Mouse (Mus musculus) skeletal muscle tissue, postnatal 0 days (tissue): ENCODE measurements around the gene Samd15. TPM values are rescaled to one million over a fixed set of nuclear protein-coding genes. Genes with fewer than 3 reads are reported as not detected.

Source experiments
- polyA plus RNA-seq: library from polyadenylated mRNA; unstranded; fragments of >200 nt; fragmentation: Nextera tagmentation; extraction: Ambion mirVana; gene quantifications from 2 replicates; pipeline ENCODE4 v1.2.1, GENCODE M21; 2015

Samd15 gene
- 0.37 and 0.66 TPM in 2 replicates for polyA plus RNA-seq

GRCm38 (mm10) chr12:87199206-87199972 lies at the start of gene Samd15:
Samd15 (plus strand) TSS chr12:87199723.

GRCm38 (mm10) chr12:87199973-87200586 lies 557 bp downstream of the Samd15 start, which contains the start of gene Tmed8:
Tmed8 (minus strand) TSS chr12:87200454.

GRCm38 (mm10) chr12:87238632-87239031 lies 39.1 kb downstream of the Samd15 start, which contains the start of gene Noxred1:
Noxred1 (minus strand) TSS chr12:87238732.

Other genes starting within 250 kb of the Samd15 start
- gene Zdhhc22, start 209.3 kb upstream of the Samd15 start, polyA plus RNA-seq = not detected in 2 replicates
- not detected in 2 replicates for gene Tmem63c, start 178.4 kb upstream of the Samd15 start, polyA plus RNA-seq
- 0.15 TPM in 1 of 2 replicates, not detected in the other for gene Ngb, start 97.2 kb upstream of the Samd15 start, polyA plus RNA-seq
- 41.7 and 92.4 TPM in 2 replicates for gene Gstz1, start 52.6 kb upstream of the Samd15 start, polyA plus RNA-seq
- gene Pomt2, start 51.8 kb upstream of the Samd15 start, polyA plus RNA-seq = 7.5 and 7.8 TPM in 2 replicates
- gene Tmed8, start 731 bp downstream of the Samd15 start, polyA plus RNA-seq = 0.65 and 0.88 TPM in 2 replicates
- gene Noxred1, start 39.0 kb downstream of the Samd15 start, polyA plus RNA-seq = not detected in 2 replicates
- gene Vipas39, start 66.5 kb downstream of the Samd15 start, polyA plus RNA-seq = 16.2 and 16.8 TPM in 2 replicates
- gene Ahsa1, start 66.8 kb downstream of the Samd15 start, polyA plus RNA-seq = 109 and 114 TPM in 2 replicates
- 0.08 and 0.43 TPM in 2 replicates for gene Ism2, start 100.0 kb downstream of the Samd15 start, polyA plus RNA-seq
- gene Sptlc2, start 188.6 kb downstream of the Samd15 start, polyA plus RNA-seq = 37.8 and 46.5 TPM in 2 replicates
- 274 and 297 TPM in 2 replicates for gene Slirp, start 244.2 kb downstream of the Samd15 start, polyA plus RNA-seq
- gene Alkbh1, start 244.3 kb downstream of the Samd15 start, polyA plus RNA-seq = 18.5 and 22.6 TPM in 2 replicates